Mouse (Mus musculus): Measurements from ENCODE around the gene Scamp2.

Scamp2 gene

GRCm38 (mm10) chr9:57552139-57552887 is 8.4 kb upstream of the Scamp2 start, which contains the start of gene Mpi:
Mpi (minus strand) TSS chr9:57552763.
- DNase-seq: peak; percentile 60

- no peak for DNase-seq
Measured at GRCm38 (mm10) chr9:57553119-57553518, 7.6 kb upstream of the Scamp2 start.

- no peak for DNase-seq
Measured at GRCm38 (mm10) chr9:57554753-57555152, 6.0 kb upstream of the Scamp2 start.

- no peak for DNase-seq
Measured at GRCm38 (mm10) chr9:57557215-57557614, 3.5 kb upstream of the Scamp2 start.

- no peak for DNase-seq
Measured at GRCm38 (mm10) chr9:57558625-57559024, 2.1 kb upstream of the Scamp2 start.

- DNase-seq: no peak
Measured at GRCm38 (mm10) chr9:57559568-57559967, 1.2 kb upstream of the Scamp2 start.

- DNase-seq: no peak
Measured at GRCm38 (mm10) chr9:57560263-57560662, 480 bp upstream of the Scamp2 start.

- DNase-seq: no peak
Measured at GRCm38 (mm10) chr9:57561711-57562099, 962 bp downstream of the Scamp2 start.

- DNase-seq: peak; percentile 22
Measured at GRCm38 (mm10) chr9:57562896-57563372, 2.2 kb downstream of the Scamp2 start.

GRCm38 (mm10) chr9:57564609-57565008 is 3.9 kb downstream of the Scamp2 start:
- no peak for DNase-seq

- DNase-seq: no peak
Measured at GRCm38 (mm10) chr9:57565741-57566221, 5.0 kb downstream of the Scamp2 start.

- no peak for DNase-seq
Measured at GRCm38 (mm10) chr9:57566846-57567245, 6.1 kb downstream of the Scamp2 start.

- no peak for DNase-seq
Measured at GRCm38 (mm10) chr9:57568500-57568899, 7.8 kb downstream of the Scamp2 start.

GRCm38 (mm10) chr9:57574397-57574796 is 13.7 kb downstream of the Scamp2 start:
- no peak for DNase-seq

- no peak for DNase-seq
Measured at GRCm38 (mm10) chr9:57575577-57575976, 14.8 kb downstream of the Scamp2 start.

GRCm38 (mm10) chr9:57577144-57577849 is 16.6 kb downstream of the Scamp2 start:
- DNase-seq: no peak

- no peak for DNase-seq
Measured at GRCm38 (mm10) chr9:57584991-57585390, 24.2 kb downstream of the Scamp2 start.

GRCm38 (mm10) chr9:57589224-57590126 is 28.7 kb downstream of the Scamp2 start, which contains the start of gene Ulk3:
Ulk3 (plus strand) TSS chr9:57589452.
- peak; percentile 79 for DNase-seq

- no peak for DNase-seq
Measured at GRCm38 (mm10) chr9:57590726-57591125, 30.0 kb downstream of the Scamp2 start.

- DNase-seq: no peak
Measured at GRCm38 (mm10) chr9:57593454-57594173, 32.9 kb downstream of the Scamp2 start.

- DNase-seq: no peak
Measured at GRCm38 (mm10) chr9:57594174-57594509, 33.4 kb downstream of the Scamp2 start.

GRCm38 (mm10) chr9:57597265-57597664 is 36.5 kb downstream of the Scamp2 start:
- DNase-seq: no peak

Data from cerebellum, adult 11-12 months (tissue).